Mouse (Mus musculus) heart, postnatal 10 days (tissue): ENCODE measurements at regions not wholly inside any gene's neighbourhood (a gene's known extent, or its start where the extent isn't known, plus 50 kb on each side); places are given as distances from the start of the nearest gene placed in this dataset.

Experiments
- DNase-seq, 2 experiments: peaks; one replicate each; pipeline ENCODE4 v3.0.0; 2021
- intact Hi-C: fragments of 180-260 bp; cut with DNase I; formaldehyde crosslinking; loops from one replicate; pipeline ENCODE4 v1.15.1; 2025

DNA sequence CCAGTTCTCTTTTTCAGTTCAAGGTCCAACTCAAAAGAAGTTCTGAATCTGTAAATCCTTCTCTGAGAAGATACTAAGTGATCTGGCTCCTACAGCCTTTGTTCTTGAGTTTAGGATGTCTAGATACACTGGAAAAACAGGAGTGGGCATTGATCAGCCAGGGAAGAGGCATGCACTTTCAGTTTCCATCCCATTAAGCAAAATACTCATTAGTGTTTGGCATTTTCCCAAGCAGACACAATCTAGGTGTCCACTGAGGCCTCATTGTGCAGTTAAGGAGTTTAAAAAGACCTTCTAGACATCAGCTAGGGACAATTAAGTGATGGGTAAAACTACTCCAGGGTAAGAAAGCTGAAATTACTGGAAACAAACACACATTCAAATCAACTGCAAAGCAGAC is 74.3 kb upstream of the Zfp770 start:
- no peak for DNase-seq
- intact Hi-C loops: no loop called here

DNA sequence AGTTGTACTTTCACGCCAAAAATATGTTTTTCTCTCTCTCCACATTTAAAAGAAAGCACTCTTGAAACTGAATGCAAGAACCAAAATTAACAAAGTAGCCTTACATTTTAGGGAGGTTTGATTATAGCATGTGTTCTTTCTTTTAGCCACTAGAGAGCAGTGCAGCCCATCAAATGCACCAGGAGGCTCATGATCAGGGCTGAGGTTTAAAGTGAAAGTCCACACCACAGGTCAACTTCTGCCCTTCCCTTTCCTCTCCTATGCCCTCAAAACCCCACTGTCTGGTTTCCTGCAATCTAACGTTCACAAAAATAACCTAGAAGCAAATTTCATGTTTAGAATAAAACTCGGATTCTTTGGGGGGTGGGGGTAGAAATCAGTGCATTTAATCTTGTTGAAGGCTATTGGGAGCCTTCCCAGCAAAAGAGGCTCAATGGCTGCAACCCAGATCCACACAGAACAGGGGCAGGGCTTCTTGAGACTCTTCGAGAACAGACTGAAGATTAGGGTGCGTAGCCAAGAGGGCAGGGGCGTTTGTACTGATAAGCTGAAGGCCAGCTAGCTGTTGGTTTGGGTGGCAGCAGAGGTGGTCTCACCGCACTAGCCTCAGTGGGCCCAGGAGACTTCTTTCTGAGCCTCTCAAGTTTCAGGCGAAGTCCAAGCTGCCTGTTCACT is 59.3 kb upstream of the Zfp770 start:
- DNase-seq: peak; percentile 58 to 71
- intact Hi-C loops: loop anchor here (2.0 to 10.0 kb wide), 5 partner anchors 174 to 1847 kb away; no protein-coding TSS in a partner anchor

DNA sequence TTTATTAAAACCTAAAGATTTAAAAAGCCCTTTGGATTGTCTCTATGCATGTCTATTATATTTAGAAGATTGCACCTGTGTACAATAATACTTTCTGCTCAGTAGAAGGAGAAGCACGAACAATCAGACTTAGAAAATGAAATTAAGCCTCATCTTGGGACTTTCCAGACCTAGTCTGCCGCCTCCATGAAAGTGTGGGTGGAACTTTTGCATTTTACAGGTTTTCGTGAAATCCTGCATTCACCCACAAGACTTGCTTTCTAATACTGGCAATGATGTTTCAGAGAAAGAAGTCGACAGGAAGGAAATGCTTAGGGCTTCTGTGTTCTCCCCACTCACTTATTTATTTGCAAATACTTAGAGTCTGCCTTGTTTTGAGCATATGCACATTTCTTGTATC is 58.3 kb upstream of the Zfp770 start:
- DNase-seq: no peak
- intact Hi-C loops: no loop called here
